Mouse (Mus musculus) kidney, postnatal 0 days (tissue): ENCODE measurements around the gene Ankrd23. TPM values are rescaled to one million over a fixed set of nuclear protein-coding genes. Genes with fewer than 3 reads are reported as not detected.

Source experiments
- ATAC-seq: fragments of 200-750 bp; cut with Nextera tagmentation; replicated peaks from 2 replicates; pipeline ENCODE4 v1.8.0; 2017; ENCODE audit warnings: low read depth, moderate number of reproducible peaks, moderate TSS enrichment, moderate library complexity; ENCODE audit not compliant: low FRiP score
- DNase-seq: peaks from one replicate; pipeline ENCODE4 v3.0.0-alpha.2; 2016; ENCODE audit warnings: low spot score
- H3K27ac ChIP-seq: fragments of 300-500 bp; sonication (generic); 2 replicates; pipeline ENCODE4 v1.5.1; 2014; ENCODE audit warnings: mild to moderate bottlenecking
- H3K27me3 ChIP-seq: fragments of 300-500 bp; sonication (generic); 2 replicates; pipeline ENCODE4 v1.6.1; 2014; ENCODE audit warnings: low read length, mixed read lengths; ENCODE audit not compliant: insufficient read depth
- H3K36me3 ChIP-seq: fragments of 300-500 bp; sonication (generic); 2 replicates; pipeline ENCODE4 v1.6.1; 2014; ENCODE audit warnings: low read length, mixed read lengths; ENCODE audit not compliant: insufficient read depth
- H3K4me1 ChIP-seq: fragments of 300-500 bp; sonication (generic); replicated peaks from 2 replicates; pipeline ENCODE4 v1.6.1; 2014; ENCODE audit warnings: antibody characterized with exemption, low read length, mixed read lengths; ENCODE audit not compliant: insufficient read depth
- H3K4me2 ChIP-seq: fragments of 300-500 bp; sonication (generic); 2 replicates; pipeline ENCODE4 v1.6.1; 2014; ENCODE audit warnings: mild to moderate bottlenecking, low read length, moderate library complexity, mixed read lengths
- H3K4me3 ChIP-seq: fragments of 300-500 bp; sonication (generic); replicated peaks from 2 replicates; pipeline ENCODE4 v1.5.1; 2014; ENCODE audit warnings: low read depth, low read length
- H3K9ac ChIP-seq: fragments of 300-500 bp; sonication (generic); 2 replicates; pipeline ENCODE4 v1.6.1; 2014; ENCODE audit warnings: low read depth, low read length
- H3K9me3 ChIP-seq: fragments of 300-500 bp; sonication (generic); replicated peaks from 2 replicates; pipeline ENCODE4 v1.6.1; 2016; ENCODE audit warnings: low read length, inconsistent platforms, mixed read lengths
- CTCF ChIP-seq: IDR thresholded peaks from 2 replicates; pipeline ENCODE4 v1.5.1; 2016; ENCODE audit warnings: antibody characterized with exemption, low read depth, mild to moderate bottlenecking, moderate library complexity
- WGBS: fragments of 180-500 bp; shearing (Covaris S2); extraction: QIAGEN DNeasy Blood & Tissue Kit; methylation state at CpG from one replicate; pipeline ENCODE4 v1.1.7; 2014; 5-methylcytosine and 5-hydroxymethylcytosine counted together
- polyA plus RNA-seq: library from polyadenylated mRNA; unstranded; fragments of >200 nt; fragmentation: Nextera tagmentation; extraction: Ambion mirVana; gene quantifications from 2 replicates; pipeline ENCODE4 v1.2.1, GENCODE M21; 2015

Gene Ankrd23
- polyA plus RNA-seq, 1 experiment from 2014 or later, result 10.9 TPM

GRCm38 (mm10) chr1:36528351-36528750, 8.3 kb downstream of the Ankrd23 start:
- Histone ChIP-seq H3K27me3 (no peaks in the 10 kb centered on the region), H3K4me3 (no peak overlapping the region), H3K9ac (no peak overlapping the region), H3K27ac (no peak overlapping the region), H3K4me2 (no peak overlapping the region), H3K9me3 (no peaks in the 10 kb centered on the region), H3K36me3 (peaks cover 32% of the 10 kb centered on the region), H3K4me1 (no peaks in the 10 kb centered on the region)
- no peak for ATAC-seq
- WGBS, result 33% methylated on average over 1 of the region's 1 CpGs
- TF ChIP-seq CTCF, result no peak
- no peak for DNase-seq

- TF ChIP-seq CTCF, result no peak
- Histone ChIP-seq H3K9ac (no peak overlapping the region), H3K36me3 (peaks cover 36% of the 10 kb centered on the region), H3K4me1 (no peaks in the 10 kb centered on the region), H3K9me3 (no peaks in the 10 kb centered on the region), H3K4me2 (no peak overlapping the region), H3K4me3 (no peak overlapping the region), H3K27ac (no peak overlapping the region), H3K27me3 (no peaks in the 10 kb centered on the region)
- ATAC-seq, result no peak
- 82% methylated on average over 10 of the region's 10 CpGs for WGBS
- DNase-seq, result no peak
These were observed 9.8 kb downstream of the Ankrd23 start for GRCm38 (mm10) chr1:36526903-36527302.

- no peaks in the 10 kb centered on the region for H3K4me1 ChIP-seq
- peaks cover 39% of the 10 kb centered on the region for H3K36me3 ChIP-seq
- no peak overlapping the region for H3K4me3 ChIP-seq
These were observed 10.9 kb downstream of the Ankrd23 start for GRCm38 (mm10) chr1:36525774-36526173.

GRCm38 (mm10) chr1:36524058-36524457, 12.6 kb downstream of the Ankrd23 start:
- Histone ChIP-seq H3K27ac (no peak overlapping the region), H3K9ac (no peak overlapping the region), H3K4me3 (no peak overlapping the region), H3K9me3 (no peaks in the 10 kb centered on the region), H3K27me3 (no peaks in the 10 kb centered on the region), H3K4me2 (no peak overlapping the region), H3K36me3 (peaks cover 49% of the 10 kb centered on the region), H3K4me1 (no peaks in the 10 kb centered on the region)
- DNase-seq (no peak), ATAC-seq (no peak)
- WGBS, result 43% methylated on average over 5 of the region's 5 CpGs
- no peak for TF ChIP-seq CTCF

More at GRCm38 (mm10) chr1:36525774-36526173, 10.9 kb downstream of the Ankrd23 start:
- TF ChIP-seq CTCF, result no peak
- Histone ChIP-seq H3K27me3 (no peaks in the 10 kb centered on the region), H3K27ac (no peak overlapping the region), H3K9ac (no peak overlapping the region), H3K9me3 (no peaks in the 10 kb centered on the region), H3K4me2 (no peak overlapping the region)
- DNase-seq, result no peak
- ATAC-seq, result no peak
- 88% methylated on average over 12 of the region's 12 CpGs for WGBS

- no peak for ATAC-seq
- no peak overlapping the region for H3K4me3 ChIP-seq
- peaks cover 55% of the 10 kb centered on the region for H3K36me3 ChIP-seq
- H3K9me3 ChIP-seq, result no peaks in the 10 kb centered on the region
- no peak overlapping the region for H3K9ac ChIP-seq
- no peak overlapping the region for H3K4me2 ChIP-seq
- 47% methylated on average over 9 of the region's 9 CpGs for WGBS
- H3K27me3 ChIP-seq, result no peaks in the 10 kb centered on the region
- no peak overlapping the region for H3K27ac ChIP-seq
- TF ChIP-seq CTCF, result no peak
- DNase-seq, result no peak
- no peaks in the 10 kb centered on the region for H3K4me1 ChIP-seq
These were observed 13.2 kb downstream of the Ankrd23 start for GRCm38 (mm10) chr1:36523332-36524013.

- DNase-seq, result no peak
- Histone ChIP-seq H3K27ac (no peak overlapping the region), H3K36me3 (peaks cover 57% of the 10 kb centered on the region), H3K27me3 (no peaks in the 10 kb centered on the region), H3K9ac (no peak overlapping the region), H3K9me3 (no peaks in the 10 kb centered on the region), H3K4me3 (no peak overlapping the region), H3K4me1 (no peaks in the 10 kb centered on the region), H3K4me2 (no peak overlapping the region)
- 87% methylated on average over 7 of the region's 7 CpGs for WGBS
- ATAC-seq, result no peak
- no peak for TF ChIP-seq CTCF
These were observed 14.5 kb downstream of the Ankrd23 start for GRCm38 (mm10) chr1:36522210-36522609.

- no peak for DNase-seq
- 64% methylated on average over 11 of the region's 11 CpGs for WGBS
- H3K4me1 ChIP-seq, result peaks cover 3% of the 10 kb centered on the region; the same call in 1 of the 2 replicates
- no peak for TF ChIP-seq CTCF
- H3K4me2 ChIP-seq, result no peak overlapping the region
- H3K36me3 ChIP-seq, result peaks cover 43% of the 10 kb centered on the region
- no peaks in the 10 kb centered on the region for H3K27me3 ChIP-seq
- H3K27ac ChIP-seq, result no peak overlapping the region
- ATAC-seq, result no peak
- H3K9me3 ChIP-seq, result no peaks in the 10 kb centered on the region
- no peak overlapping the region for H3K4me3 ChIP-seq
- H3K9ac ChIP-seq, result no peak overlapping the region
These were observed 17.1 kb downstream of the Ankrd23 start for GRCm38 (mm10) chr1:36519626-36520025.
